Mouse (Mus musculus): ENCODE results near the gene Socs7. TPM values are rescaled to one million over a fixed set of nuclear protein-coding genes. Genes with fewer than 3 reads are reported as not detected.
"Not testable (repeated sequence)": the region's sequence is repeated elsewhere in the genome, so short reads cannot be mapped to it uniquely, and the experiment has no call there.

Socs7 gene
- polyA plus RNA-seq, 1 experiment from 2014 or later, result 3.8 TPM

DNA sequence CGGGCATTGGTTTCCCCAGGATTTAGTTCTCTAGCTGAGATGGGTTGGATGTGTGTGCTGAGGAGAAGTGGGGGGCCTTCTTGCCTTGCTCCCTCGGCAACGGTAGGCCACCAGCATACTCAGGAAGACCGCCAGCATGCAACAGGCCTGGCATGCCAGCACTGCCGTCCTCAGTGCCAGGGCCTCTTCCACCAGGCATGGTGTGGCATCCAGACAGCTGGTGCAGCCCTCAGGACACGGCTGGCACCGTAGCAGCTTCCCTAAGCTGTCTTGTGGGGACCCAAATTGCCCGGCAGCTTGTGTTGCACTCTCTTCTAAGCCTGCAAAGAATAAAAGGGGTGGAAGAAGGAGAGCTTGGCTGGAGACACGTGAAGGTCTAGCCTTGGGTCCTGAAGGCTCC is 16.0 kb upstream of the Socs7 start:
- no peak for ATAC-seq (replicated peaks; ENCODE audit: low FRiP score)
- Histone ChIP-seq H3K9ac (no peak overlapping the region), H3K27me3 (0 out of 2 replicates have a peak, but pooled peaks cover 2% of the 10 kb centered on the region), H3K4me3 (replicated peaks) (no peak overlapping the region), H3K4me2 (no peak overlapping the region), H3K9me3 (replicated peaks) (no peaks in the 10 kb centered on the region), H3K4me1 (peaks cover 33% of the 10 kb centered on the region), H3K27ac (no peak overlapping the region), H3K36me3 (no peaks in the 10 kb centered on the region)
- WGBS, result 81% methylated on average over 9 of the region's 9 CpGs

- no peak overlapping the region for H3K27ac ChIP-seq
- no peaks in the 10 kb centered on the region for H3K9me3 ChIP-seq (replicated peaks)
- H3K4me3 ChIP-seq (replicated peaks), result no peak overlapping the region
- WGBS, result 84% methylated on average over 9 of the region's 9 CpGs
- H3K4me1 ChIP-seq, result peaks cover 38% of the 10 kb centered on the region
- no peak overlapping the region for H3K4me2 ChIP-seq
- ATAC-seq (replicated peaks; ENCODE audit: low FRiP score), result no peak
- no peaks in the 10 kb centered on the region for H3K36me3 ChIP-seq
- 0 out of 2 replicates have a peak, but pooled peaks cover 2% of the 10 kb centered on the region for H3K27me3 ChIP-seq
- no peak overlapping the region for H3K9ac ChIP-seq
These were observed 15.1 kb upstream of the Socs7 start for GRCm38 (mm10) chr11:97347291-97347690.

DNA sequence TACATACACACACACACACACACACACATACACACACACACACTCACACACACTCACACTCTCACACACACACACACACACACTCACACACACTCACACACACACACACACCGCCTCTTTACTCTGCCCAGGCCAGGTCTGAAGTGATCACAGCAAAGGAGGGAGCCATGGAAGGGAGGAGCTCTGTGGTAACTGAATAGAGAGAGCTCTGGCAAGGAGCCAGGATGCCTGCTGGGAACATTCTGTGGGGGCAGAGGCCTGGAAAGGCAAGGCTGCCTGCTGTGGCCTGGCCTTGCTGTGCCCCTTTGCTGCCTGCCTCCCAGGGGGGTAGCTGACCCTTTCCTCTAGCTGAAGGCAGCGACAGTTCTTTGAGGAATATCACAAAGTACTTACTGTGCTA is 12.3 kb upstream of the Socs7 start:
- H3K27ac ChIP-seq, result peak overlapping the region; percentile 84
- H3K4me3 ChIP-seq (replicated peaks), result no peak overlapping the region
- no peaks in the 10 kb centered on the region for H3K9me3 ChIP-seq (replicated peaks)
- no peaks in the 10 kb centered on the region for H3K36me3 ChIP-seq
- H3K9ac ChIP-seq, result no peak overlapping the region
- peak; percentile 83 for ATAC-seq (replicated peaks; ENCODE audit: low FRiP score)
- H3K27me3 ChIP-seq, result no peaks in the 10 kb centered on the region
- H3K4me1 ChIP-seq, result peaks cover 25% of the 10 kb centered on the region
- WGBS, result 29% methylated on average over 2 of the region's 2 CpGs
- H3K4me2 ChIP-seq, result no peak overlapping the region

DNA sequence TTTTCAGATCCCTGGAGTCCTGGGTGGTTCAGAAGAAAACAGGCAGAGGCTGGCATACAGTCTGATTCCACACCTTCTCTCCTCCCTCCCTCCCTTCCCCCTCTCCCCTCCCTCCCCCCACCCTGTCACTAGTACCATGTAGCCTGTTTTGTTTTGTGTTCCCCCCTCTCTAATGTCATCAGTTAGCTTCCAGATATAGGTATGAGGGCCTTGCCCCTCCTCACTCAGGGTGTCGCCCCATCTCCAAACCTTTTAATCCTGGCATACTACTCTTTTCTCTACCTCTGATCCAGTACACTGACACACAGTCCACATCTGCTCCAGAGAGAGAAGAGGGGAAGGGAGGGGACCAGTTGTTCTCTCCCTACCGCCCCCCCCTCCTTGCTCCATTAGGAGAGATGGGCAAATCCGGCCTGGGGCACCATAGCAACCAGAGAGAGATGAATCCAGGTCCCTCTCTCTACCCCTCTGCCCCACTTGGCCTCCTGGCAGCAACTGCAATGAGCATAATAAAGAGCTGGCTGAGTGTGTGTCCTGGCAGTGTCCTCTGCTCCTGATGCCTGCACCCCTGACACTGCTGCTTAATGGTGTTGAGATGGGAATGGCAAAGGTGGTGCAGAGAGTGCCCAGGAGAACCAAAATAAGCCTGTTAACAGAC is 10.2 kb upstream of the Socs7 start, which contains the start of gene Gpr179:
TSS of gene Gpr179 (minus strand) at position 51 of the 658 bp plus-strand sequence.
- no peak for ATAC-seq (replicated peaks; ENCODE audit: low FRiP score)
- Histone ChIP-seq H3K9me3 (replicated peaks) (no peaks in the 10 kb centered on the region), H3K4me3 (replicated peaks) (no peak within 1 kb of the TSS), H3K27ac (no peak within 1 kb of the TSS), H3K9ac (no peak within 1 kb of the TSS), H3K36me3 (no peaks in the 10 kb centered on the region), H3K27me3 (no peaks in the 10 kb centered on the region), H3K4me1 (peaks cover 25% of the 10 kb centered on the region), H3K4me2 (no peak within 1 kb of the TSS)
- 70% methylated on average over 3 of the region's 3 CpGs for WGBS

GRCm38 (mm10) chr11:97352935-97353597 is 9.3 kb upstream of the Socs7 start:
- Histone ChIP-seq H3K4me3 (replicated peaks) (no peak overlapping the region), H3K27me3 (no peaks in the 10 kb centered on the region), H3K9ac (no peak overlapping the region), H3K4me1 (peaks cover 25% of the 10 kb centered on the region), H3K36me3 (no peaks in the 10 kb centered on the region), H3K27ac (no peak overlapping the region), H3K4me2 (no peak overlapping the region), H3K9me3 (replicated peaks) (no peaks in the 10 kb centered on the region)
- ATAC-seq (replicated peaks; ENCODE audit: low FRiP score), result no peak
- WGBS, result 61% methylated on average over 4 of the region's 4 CpGs

- H3K9ac ChIP-seq, result no peak overlapping the region
- H3K4me2 ChIP-seq, result no peak overlapping the region
- H3K4me3 ChIP-seq (replicated peaks), result no peak overlapping the region
- H3K27me3 ChIP-seq, result no peaks in the 10 kb centered on the region
- H3K27ac ChIP-seq, result no peak overlapping the region
- no peaks in the 10 kb centered on the region for H3K36me3 ChIP-seq
- ATAC-seq (replicated peaks; ENCODE audit: low FRiP score), result no peak
- peaks cover 22% of the 10 kb centered on the region for H3K4me1 ChIP-seq
- no peaks in the 10 kb centered on the region for H3K9me3 ChIP-seq (replicated peaks)
- 87% methylated on average over 2 of the region's 2 CpGs for WGBS
These were observed 7.7 kb upstream of the Socs7 start for GRCm38 (mm10) chr11:97354646-97355045.

DNA sequence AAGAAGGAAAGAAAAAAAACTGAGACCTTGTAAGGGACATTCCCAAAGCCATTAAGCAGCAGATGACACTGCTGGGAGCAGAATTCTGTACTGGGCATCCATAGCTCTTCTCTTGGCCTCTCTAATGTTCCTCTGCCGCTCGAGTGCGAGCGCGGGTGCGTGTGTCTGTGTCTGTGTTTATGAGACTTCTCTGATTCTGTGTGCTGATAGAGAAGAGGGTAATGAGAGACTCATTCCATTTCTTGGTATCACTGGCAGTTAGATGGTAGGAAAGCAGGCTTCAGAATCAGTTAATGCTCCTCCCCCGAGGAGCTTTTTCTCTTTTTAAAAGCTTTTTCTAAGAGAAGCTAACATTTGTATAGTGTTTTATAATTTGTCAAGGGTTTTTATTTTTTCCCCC is 7.1 kb upstream of the Socs7 start:
- peaks cover 16% of the 10 kb centered on the region for H3K4me1 ChIP-seq
- no peaks in the 10 kb centered on the region for H3K36me3 ChIP-seq
- no peaks in the 10 kb centered on the region for H3K27me3 ChIP-seq
- H3K9ac ChIP-seq, result no peak overlapping the region
- H3K4me2 ChIP-seq, result no peak overlapping the region
- H3K27ac ChIP-seq, result no peak overlapping the region
- 88% methylated on average over 7 of the region's 7 CpGs for WGBS
- no peak overlapping the region for H3K4me3 ChIP-seq (replicated peaks)
- no peak for ATAC-seq (replicated peaks; ENCODE audit: low FRiP score)
- H3K9me3 ChIP-seq (replicated peaks), result no peaks in the 10 kb centered on the region

GRCm38 (mm10) chr11:97357663-97358062 is 4.7 kb upstream of the Socs7 start:
- H3K4me2 ChIP-seq; H3K9me3 ChIP-seq (replicated peaks); H3K4me3 ChIP-seq (replicated peaks); H3K27me3 ChIP-seq; H3K36me3 ChIP-seq; H3K27ac ChIP-seq; H3K4me1 ChIP-seq; H3K9ac ChIP-seq; ATAC-seq (replicated peaks; ENCODE audit: low FRiP score): not testable (repeated sequence)
- WGBS, result 17% methylated on average over 4 of the region's 6 CpGs

GRCm38 (mm10) chr11:97362649-97362942 is 245 bp downstream of the Socs7 start:
- Histone ChIP-seq H3K27me3 (no peaks in the 10 kb centered on the region), H3K27ac (peak overlapping the region; percentile 88), H3K9ac (peak overlapping the region; percentile 95), H3K4me3 (replicated peaks) (peak overlapping the region; percentile 97), H3K4me2 (peak overlapping the region; percentile 92), H3K9me3 (replicated peaks) (no peaks in the 10 kb centered on the region), H3K4me1 (peaks cover 26% of the 10 kb centered on the region), H3K36me3 (no peaks in the 10 kb centered on the region)
- WGBS, result under 1% methylated on average over 38 of the region's 39 CpGs
- ATAC-seq (replicated peaks; ENCODE audit: low FRiP score), result peak; percentile 52

DNA sequence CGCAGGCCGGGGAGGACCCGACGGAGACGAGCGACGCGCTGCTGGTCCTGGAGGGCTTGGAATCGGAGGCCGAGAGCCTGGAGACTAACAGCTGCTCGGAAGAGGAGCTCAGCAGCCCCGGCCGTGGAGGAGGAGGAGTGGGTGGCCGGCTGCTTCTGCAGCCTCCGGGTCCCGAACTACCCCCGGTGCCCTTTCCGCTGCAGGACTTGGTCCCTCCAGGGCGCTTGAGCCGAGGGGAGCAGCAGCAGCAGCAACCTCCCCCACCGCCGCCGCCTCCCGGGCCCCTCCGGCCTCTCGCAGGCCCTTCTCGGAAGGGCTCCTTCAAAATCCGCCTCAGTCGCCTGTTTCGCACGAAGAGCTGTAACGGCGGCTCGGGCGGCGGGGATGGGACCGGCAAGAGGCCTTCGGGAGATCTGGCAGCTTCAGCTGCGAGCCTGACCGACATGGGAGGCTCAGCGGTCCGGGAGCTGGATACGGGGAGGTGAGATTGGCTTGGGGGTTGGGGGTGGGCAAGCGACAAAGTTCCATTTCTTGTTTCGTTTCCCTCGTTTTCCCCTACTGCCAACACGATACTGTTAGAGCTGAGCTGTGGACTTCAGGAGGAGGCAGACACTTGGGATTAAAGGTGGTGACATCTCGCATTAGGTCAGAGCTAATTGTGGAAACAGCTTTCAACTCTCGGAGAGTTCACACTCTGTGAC is 742 bp downstream of the Socs7 start:
- Histone ChIP-seq H3K9ac (peak overlapping the region; percentile 95), H3K4me1 (peaks cover 26% of the 10 kb centered on the region), H3K4me3 (replicated peaks) (peak overlapping the region; percentile 97), H3K27me3 (no peaks in the 10 kb centered on the region), H3K27ac (peak overlapping the region; percentile 88), H3K4me2 (peak overlapping the region; percentile 92), H3K36me3 (peaks cover 3% of the 10 kb centered on the region; the same call in 1 of the 2 replicates), H3K9me3 (replicated peaks) (no peaks in the 10 kb centered on the region)
- under 1% methylated on average over 49 of the region's 49 CpGs for WGBS
- ATAC-seq (replicated peaks; ENCODE audit: low FRiP score), result peak; percentile 13; the same call in 1 of the 2 replicates

GRCm38 (mm10) chr11:97363644-97363995 is 1.3 kb downstream of the Socs7 start:
- peaks cover 26% of the 10 kb centered on the region for H3K4me1 ChIP-seq
- ATAC-seq (replicated peaks; ENCODE audit: low FRiP score), result no peak
- H3K4me3 ChIP-seq (replicated peaks), result peak overlapping the region; percentile 97
- H3K9me3 ChIP-seq (replicated peaks), result no peaks in the 10 kb centered on the region
- no peaks in the 10 kb centered on the region for H3K27me3 ChIP-seq
- peak overlapping the region; percentile 95 for H3K9ac ChIP-seq
- H3K36me3 ChIP-seq, result peaks cover 5% of the 10 kb centered on the region; the same call in 1 of the 2 replicates
- H3K27ac ChIP-seq, result 0 out of 2 replicates have a peak overlapping the region, but pooled peaks have one; percentile 88
- H3K4me2 ChIP-seq, result peak overlapping the region; percentile 92
- WGBS, result 1% methylated on average over 7 of the region's 7 CpGs

DNA sequence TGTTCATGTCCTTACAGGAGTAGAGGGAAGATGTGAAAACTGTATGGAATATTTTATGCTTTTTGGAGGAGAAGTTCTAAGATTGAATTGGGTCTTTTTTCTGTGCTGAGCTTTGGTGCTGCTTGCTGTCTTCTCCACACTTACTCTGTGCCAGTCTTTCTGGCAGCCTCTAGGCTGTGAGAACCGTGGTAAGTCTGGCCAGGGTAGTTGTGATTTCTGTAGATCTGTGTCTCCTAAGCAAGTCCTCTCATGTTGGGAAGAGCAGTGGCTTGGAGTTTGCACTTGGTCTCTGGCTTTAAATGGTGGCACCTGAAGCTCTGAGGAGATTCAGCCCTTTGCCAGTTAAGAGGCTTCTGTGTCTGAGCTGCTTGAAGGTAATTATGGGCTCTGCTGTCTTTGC is 3.2 kb downstream of the Socs7 start:
- Histone ChIP-seq H3K27ac (no peak overlapping the region), H3K4me1 (peaks cover 26% of the 10 kb centered on the region), H3K4me3 (replicated peaks) (no peak overlapping the region), H3K27me3 (no peaks in the 10 kb centered on the region), H3K9me3 (replicated peaks) (no peaks in the 10 kb centered on the region), H3K4me2 (no peak overlapping the region), H3K9ac (no peak overlapping the region), H3K36me3 (peaks cover 5% of the 10 kb centered on the region; the same call in 1 of the 2 replicates)
- no peak for ATAC-seq (replicated peaks; ENCODE audit: low FRiP score)
- WGBS, result 63% methylated on average over 1 of the region's 1 CpGs
